Mouse (Mus musculus) kidney, postnatal 14 days (tissue): Measurements from ENCODE around the gene Dusp28.

Source experiments
- DNase-seq: peaks from one replicate; pipeline ENCODE4 v3.0.0; 2022; ENCODE audit warnings: mixed read lengths

The Dusp28 gene

DNA sequence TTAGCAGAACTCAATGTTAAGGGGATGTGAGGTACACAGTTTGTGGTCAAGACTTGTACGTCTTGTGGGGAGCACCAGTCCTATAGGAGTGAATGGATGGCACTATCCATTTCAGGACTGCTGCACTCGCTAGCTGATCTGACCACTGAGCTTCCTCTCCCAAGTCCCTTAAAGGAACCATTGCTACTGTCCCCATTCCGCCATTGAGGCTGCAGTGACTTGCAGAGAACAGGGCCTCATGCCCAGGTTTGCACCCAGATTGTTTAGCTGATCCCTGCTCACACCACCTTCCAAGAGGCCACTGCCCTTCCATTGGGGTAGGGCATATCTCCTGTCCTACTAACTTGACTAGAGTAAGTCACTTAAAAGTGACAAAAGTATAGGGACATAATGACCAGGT lies 1.9 kb downstream of the Dusp28 start:
- no peak for DNase-seq

DNA sequence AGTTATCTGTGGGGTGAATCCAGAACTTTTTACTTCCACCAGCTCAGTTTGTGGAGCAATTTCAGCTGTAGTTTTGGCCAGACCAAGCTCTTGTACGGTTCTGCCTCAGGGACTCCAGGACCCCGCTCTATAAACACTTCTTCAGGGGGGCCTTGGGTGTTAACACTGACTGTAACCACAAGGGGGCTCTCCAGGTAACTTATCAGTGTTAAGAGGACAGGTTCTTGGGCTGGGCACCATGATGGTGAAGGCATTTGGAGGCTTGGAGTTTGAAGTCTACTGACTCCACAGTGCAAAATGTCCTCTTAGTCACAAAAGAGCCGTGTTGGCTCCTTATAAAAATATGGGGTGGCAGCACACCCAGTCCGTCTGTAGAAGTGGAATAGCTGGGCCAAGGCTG lies 2.3 kb downstream of the Dusp28 start:
- no peak for DNase-seq

DNA sequence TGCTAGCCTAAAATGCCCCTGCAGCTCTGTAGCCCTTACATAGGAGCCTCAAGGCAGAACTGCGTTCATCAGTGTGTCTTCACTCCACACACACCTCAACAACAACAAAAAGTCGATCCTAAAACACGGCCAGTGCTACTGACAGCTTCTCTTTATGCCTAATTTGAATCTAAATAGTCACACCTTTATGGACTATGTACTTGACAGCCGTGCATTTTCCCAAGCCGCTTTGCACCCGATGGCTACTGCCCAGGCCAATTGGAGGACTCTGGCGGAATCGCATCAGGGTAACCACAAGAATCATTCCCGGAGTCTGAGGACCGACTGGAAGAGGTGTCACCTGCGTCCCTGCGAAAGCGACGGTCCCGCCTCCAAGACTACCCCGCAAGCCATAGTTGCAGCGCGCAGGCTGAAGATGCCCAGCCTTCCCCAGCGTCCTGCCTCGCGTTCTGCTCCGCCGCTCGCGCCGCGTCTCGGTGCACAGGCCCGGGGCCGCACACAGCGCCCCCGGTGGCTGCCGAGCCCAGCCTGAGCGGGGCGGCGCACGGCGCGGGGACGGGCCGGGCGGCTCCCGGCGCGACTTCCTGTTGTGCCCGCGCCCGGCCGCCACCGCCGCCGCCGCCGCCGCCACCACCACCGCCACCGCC lies 3.6 kb downstream of the Dusp28 start, which contains the start of gene Rnpepl1:
Gene Rnpepl1, plus strand, starts transcription at position 545 of the 647 bp plus-strand sequence.
- peak; percentile 88 for DNase-seq

DNA sequence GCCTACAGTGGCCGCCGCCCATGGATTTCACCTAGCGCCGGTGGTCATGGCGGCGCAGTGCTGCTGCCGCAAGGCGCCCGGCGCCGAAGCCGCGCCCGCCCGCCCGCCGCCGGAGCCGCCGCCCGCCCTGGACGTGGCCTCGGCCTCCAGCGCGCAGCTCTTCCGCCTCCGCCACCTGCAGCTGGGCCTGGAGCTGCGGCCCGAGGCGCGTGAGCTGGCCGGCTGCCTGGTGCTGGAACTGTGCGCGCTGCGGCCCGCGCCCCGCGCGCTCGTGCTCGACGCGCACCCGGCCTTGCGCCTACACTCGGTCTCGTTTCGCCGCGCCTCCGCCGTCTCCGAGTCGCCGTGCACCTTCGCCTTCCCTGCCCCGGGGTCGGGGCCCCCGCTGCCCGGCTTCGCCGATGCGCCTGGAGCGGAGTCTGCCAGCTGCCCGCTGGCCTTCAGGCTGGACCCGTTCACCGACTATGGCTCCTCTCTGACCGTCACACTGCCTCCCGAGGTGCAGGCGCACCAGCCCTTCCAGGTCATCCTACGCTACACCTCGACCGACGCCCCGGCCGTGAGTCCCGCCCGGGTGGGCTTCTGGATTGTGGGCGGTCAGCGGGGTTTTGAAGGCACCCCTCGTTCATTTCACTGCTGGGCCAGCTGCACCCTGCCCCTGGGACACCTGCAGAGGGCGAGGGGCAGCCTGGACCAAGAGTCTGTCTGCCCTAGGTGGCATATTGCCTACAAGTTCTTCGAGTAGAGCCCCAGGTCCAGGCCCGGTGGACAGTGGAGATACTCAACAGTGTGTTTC lies 4.3 kb downstream of the Dusp28 start:
- DNase-seq = peak; percentile 74

DNA sequence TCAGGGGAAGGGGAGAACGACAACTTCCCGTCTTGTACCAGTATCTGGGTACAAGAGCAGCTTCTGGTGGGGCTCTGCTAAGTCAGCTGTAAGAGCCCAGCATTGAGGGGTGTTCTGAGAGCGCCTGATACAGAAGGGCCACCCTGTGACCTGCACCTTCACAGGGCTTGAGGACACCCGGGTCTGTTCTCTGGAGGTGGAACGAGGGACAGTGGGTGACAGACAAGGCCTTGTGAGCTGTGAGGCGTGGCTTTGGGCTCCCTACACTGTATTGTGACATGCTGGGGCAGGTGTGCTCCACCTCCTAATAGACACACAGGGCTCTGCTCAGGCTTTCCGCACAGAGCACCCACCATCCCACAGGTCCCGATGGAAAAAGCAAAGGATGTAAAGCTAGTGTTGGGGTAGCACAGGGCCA lies 4.9 kb downstream of the Dusp28 start:
- DNase-seq = no peak

DNA sequence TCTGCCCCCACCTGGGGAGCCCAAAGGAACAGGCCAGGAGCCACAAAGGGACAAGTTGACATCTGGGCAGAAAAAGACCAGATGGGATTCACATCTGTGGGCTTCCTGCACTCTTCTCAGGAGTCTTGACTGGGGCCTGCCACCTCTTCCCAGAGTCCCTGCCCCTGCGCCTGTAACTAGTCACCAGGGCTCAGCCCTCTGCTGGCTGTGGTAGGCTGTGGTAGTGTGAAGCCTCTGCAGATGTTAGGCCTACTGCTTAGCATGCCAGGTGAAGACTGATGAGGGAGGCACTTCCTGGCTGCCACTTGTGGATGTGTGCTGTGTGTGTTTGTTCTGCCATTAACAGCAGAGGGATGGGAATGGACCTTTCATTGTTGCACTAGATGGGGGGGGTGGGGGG lies 5.5 kb downstream of the Dusp28 start:
- DNase-seq = no peak

DNA sequence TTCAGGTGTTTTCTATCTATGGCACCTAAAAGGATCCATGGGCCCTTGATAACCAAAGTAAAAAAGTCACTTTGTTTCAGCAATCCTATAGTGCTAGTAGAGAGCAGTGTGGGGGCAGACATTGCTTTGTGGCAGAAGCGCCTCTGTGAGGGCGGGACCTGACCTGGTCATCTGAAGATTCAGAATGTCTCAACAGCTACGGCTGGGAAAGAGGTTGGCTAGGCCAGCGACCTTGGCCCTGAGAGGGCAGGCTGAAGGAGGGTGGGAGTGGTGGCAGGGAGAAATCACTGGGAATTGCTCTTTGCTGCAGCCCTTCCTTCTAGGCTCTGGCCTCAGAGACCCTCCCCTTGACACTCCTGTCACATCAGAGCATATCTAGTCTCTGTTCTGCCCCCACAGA lies 7.5 kb downstream of the Dusp28 start:
- DNase-seq = no peak

DNA sequence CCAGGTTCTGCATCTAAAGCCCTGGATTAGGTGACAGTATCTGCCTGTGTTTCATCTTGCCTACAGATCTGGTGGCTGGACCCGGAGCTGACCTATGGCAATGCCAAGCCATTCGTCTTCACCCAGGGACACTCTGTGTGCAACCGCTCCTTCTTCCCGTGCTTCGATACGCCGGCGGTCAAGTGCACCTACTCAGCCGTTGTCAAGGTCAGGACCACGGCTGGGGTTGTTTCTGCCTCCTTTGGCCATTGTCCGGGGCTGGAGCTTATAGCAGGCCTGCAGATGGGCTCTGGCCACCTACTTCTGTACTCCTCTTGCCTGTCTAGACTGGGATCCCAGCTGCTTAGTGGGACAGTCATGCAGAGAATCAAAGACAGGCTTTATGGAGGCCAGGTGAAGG lies 8.2 kb downstream of the Dusp28 start:
- DNase-seq = no peak

DNA sequence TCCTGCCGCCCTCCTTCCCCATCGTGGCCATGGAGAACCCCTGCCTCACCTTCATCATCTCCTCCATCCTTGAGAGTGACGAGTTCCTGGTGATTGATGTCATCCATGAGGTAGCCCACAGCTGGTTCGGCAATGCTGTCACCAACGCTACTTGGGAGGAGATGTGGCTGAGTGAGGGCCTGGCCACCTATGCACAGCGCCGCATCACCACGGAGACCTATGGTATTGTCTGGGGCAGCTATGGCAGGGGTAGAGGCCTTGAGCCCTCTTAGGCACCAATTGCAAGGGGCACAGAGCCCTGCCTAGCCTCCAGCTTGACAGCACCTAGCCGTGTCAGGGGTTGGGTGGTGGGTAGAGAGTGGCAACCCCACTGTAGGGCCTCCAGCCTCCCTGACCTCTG lies 9.9 kb downstream of the Dusp28 start:
- no peak for DNase-seq

DNA sequence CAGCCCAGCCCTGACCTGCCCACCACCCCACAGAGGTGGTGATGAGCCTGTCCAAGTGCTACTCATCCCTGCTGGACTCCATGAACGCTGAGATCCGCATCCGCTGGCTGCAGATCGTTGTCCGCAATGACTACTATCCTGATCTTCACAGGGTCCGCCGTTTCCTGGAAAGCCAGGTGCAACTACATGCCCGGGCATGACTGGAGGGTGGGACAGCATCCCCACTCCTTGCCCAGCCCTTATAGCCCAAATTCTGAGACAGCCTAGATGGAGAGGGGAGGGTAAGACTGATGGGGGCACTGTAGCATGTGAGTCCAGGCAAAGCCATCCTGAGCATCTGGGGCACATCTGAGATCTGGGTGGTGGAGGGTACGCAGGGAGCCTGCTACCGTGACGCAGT lies 12.4 kb downstream of the Dusp28 start:
- no peak for DNase-seq

DNA sequence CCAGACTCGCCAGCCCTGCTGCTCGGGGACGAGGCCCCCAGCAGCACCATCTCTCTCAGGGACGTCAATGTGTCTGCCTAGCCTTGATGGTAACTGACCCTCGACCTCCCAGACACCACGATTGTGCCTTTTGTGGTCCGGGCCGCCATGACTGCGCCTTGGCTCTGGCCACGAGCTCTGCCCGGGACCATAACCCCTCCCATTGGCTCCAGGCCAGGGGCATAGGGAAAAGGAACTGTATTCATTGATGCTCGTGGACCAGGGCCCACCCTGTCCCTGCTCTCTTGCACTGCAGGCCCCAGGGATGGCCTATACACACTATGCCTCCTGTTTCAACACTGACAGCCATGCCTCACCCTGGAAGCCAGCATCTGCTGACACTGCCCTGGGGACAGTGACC lies 13.0 kb downstream of the Dusp28 start:
- no peak for DNase-seq

DNA sequence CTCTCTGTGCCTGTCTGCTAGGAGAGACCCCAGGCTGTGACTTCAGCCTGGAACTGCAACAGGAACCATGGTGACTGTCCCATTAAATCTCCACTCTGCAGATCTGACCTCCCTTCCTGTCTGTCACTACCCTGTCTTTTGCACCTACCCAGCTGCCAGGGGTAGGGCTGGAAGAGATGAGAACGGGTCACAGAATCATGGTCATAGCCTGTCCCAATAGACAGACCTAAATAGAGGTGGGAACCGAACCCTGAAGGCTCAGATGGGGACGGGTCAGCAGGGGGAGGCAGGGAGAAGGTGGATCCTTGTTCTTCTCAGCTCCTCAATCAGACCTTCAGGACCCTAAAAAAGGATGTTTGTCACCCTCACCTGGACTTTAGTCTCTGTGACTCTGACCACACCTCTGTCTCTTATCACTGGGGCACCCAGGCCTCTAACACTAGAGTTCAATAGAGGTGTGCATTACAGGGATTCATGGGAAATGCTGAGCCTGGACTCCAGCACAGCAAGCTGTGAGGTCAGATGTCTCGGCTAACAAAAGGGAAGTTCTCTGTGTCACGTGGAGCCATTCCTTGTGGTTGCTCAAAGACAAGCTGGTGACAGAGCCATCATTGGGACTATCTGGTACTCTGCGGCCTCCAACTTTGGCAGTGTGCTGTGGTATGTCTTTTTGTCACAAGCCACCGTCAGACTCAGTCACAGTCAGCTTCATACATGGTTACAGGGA lies 13.9 kb downstream of the Dusp28 start:
- DNase-seq = no peak

DNA sequence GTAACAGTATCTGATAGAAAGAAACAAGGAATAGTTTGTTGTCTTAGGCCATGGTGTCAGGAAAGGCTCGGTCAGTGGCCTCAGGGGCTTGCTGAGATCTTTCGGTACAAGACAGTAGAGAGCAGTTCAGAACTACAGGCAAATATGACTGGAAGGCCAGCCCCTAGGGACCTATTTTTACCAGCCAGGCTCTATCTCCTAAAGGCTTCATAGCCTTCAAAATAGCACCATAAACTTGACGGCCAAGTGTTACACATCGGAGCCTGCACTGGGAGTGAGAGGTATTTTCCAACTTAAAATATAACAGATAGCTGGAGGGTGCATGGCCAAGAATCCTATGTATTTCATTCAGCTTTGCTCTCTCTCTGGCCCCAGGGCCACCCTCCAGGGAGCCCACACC lies 14.7 kb downstream of the Dusp28 start:
- no peak for DNase-seq

DNA sequence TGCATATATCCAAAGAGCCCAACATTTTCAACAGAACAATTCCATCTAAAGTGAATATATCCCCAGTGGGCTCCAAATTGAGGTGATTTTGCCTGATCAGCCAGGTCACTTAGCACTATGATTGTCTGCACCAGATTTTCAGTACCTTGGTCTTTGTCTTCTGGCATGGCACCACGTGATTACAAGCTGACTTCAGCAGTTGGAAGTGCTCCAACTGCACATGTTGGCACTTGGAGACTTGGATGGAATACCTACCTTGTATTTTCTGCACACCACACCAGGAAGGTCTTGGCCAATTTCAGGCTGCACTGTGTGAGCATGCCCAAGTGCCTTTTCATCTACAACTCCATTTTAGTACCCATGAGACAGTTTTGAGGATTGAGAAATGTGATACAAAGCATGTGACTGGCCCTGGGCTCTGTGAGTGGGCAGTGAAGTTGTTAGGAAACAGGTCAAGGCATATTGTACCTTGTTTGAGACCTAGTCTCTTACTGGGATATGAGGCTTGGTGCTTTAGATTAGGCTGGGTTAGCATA lies 23.5 kb downstream of the Dusp28 start:
- peak; percentile 71 for DNase-seq

DNA sequence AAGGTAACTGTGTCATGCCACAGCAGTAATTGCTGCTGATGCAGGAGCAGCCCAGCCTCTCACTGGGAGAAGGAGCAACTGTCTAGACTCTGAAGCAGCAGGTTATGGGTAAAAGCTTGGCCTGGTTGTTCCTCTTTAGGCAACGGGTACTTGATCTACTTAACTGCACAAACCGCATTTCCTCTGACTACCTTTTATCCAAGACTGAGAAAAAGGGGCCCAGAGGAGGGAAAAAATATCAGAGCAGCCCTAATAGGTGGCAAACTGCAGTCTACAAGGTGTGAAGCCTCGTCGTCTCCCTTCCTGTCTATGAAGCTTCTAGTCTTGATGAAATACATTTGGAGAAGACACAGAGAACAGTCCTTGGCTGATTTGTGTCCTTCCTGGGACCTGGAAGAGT lies 26.8 kb downstream of the Dusp28 start:
- no peak for DNase-seq

DNA sequence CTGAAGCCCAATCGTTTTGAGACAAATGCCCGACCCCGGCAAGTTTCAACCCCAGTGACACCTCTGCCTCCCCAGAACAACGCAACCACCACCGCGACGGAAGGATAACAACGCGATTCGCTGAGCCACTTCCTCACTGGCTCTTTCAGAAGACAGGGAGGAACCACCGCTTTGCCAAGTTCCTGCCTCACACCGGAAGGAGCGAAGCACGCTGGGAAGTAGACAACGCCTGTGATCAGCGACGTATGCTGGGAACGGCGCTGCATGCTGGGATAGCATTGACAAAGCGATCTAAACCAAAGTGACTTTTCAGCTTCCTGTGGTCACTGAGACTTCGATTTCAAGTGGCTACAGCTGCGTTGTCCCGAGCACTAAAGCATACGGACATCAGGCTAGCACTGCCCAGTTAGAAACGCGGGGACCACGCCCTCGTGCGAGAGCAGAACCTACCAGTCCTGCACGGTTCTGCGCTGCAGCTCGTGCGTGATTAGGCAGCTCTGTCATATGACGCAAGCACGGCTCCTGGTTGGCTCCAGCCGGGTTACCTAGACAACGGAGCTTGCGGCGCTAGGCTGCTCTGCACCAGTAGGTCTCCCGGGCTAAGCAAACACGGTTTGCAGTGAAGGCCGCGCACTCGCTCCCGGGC lies 27.5 kb downstream of the Dusp28 start, which contains the start of gene Capn10:
Gene Capn10, plus strand, starts transcription at position 195 of the 646 bp plus-strand sequence.
- DNase-seq = peak; percentile 96

DNA sequence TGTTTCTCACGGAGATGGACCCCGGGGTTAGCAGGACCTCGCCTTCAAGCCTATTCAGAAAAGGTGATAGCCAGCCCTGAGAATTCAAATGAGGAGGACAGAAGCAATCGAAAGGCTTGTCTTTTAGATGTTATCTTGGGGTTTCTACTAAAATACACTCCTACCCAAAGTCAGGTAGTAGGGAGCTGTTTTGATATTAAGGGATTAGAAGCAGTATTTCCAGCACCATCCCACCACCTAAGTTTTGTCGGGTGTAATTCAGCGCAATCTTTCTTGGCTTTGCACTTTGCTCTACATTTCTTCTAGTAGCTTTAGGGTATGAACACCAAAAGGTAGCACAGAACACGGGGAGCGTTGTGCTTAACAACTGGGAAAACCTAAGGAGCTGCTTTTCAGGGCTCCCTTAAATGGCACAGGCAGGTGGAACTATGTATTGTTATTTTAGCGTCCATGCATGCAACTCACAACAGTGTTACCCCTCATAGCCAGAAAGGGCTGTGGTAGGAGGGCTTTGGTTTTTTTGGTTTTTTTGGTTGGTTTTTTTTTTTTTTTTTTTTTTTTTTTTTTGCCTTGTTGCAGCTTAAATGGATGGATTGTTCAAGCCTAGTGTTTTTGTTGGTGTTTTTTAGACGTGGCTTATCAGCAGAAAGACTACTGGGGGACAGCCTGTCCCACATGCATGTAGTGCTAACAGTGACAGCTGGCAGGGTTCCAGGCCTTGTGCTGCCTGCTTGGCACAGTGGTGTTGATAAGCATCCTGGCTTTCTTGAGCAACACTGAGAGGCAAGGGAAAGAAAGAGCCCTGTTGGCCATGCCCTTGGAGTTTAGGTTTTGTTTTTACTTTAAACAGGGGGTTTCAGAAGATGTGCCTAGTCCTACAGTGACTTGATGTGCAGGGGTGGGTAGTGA lies 28.5 kb downstream of the Dusp28 start:
- DNase-seq = peak; percentile 58

DNA sequence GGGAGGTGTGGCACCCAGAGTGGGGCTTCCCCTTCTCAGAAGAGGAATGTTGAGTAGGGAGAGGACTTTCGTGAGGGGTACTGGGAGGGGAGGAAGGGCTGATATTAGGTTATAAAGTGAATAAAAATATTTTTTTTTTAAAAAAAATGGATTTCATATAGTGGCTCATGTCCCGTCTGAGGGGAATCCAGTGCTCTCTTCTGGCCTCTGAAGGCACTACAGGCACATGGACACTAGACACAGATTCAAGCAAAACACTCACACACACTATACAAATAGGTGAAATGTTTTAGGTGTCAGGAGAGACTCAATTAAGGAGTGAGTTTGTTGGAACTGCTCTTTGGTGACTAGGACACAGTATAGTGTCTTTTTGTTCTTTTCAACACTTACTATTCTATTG lies 29.2 kb downstream of the Dusp28 start:
- no peak for DNase-seq

DNA sequence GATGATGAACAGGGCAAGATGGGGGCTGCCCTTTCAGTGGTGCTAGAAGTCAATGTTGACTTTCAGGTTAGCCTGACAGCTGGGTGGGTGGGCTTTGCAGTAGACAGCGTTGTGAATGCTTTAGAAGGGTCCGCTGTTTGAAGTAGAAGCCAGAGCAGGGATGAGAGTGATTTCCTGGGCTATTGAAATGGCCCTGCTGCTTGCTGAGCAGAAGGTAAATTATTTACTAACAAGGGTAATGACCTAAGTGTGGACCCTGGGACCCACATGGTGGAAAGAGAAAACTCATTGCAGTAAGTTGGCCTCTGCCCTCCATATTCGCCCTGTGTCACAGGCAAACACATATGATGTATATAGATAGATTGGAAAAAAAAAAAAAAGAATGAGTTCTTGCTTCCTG lies 29.7 kb downstream of the Dusp28 start:
- DNase-seq = peak; percentile 50

DNA sequence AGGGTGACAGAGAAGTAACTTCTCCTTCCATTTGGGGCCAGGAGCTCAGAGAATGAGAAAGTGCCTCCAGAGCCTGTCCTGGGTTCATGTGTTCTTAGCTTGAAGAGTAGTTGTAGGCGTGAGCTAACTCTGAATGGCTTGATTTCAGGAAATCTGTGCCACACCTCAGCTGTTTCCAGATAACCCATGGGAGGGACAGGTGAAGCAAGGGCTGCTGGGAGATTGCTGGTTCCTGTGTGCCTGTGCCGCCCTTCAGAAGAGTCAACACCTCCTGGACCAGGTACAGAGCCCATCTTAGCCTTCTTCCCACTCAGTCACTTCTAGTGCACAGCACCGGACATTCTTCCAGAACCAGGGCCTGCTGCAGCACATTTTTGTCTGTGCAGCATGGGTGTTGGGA lies 31.0 kb downstream of the Dusp28 start:
- no peak for DNase-seq

DNA sequence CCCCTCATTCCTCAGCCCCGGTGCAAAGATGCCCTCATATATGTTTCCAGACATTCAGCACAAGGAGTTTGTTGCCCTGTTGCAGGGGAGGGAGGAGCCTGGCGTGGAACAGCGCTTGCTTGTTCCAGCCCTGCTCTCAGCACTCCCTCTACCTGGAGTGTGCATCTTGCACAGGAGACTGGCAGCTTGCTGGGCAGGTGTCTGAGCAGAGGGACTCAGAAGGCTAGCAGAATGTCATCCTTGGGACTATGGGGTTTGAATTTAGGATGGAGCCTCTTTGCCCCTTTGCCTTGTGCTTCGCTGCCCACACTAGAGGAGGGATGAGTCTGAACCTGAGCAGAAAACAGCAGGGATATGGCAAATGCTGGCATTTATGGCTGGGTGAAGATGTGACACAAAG lies 33.0 kb downstream of the Dusp28 start:
- no peak for DNase-seq
